8 mouse cellular contexts compared by ENCODE assay signal in the genomic region with DNA sequence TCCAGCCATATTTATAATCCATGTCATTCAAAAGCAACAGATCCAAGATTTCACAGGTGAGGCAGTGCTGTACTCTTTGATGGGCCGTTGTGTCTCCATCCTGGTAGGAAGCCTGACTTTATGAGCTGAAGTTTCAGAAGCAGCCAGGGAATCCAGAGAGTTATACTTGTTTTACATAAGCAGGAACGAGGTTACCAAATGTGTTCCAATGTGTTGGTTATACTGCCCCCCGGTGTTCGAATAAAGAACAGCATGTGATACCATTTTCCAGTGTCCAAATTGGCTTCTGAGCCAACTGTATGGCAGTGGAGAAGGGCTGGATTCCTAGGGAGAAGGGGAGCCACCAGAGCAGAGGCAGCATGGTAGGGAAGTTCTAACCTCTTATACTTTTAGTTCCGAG. TPM values are rescaled to one million over a fixed set of nuclear protein-coding genes. Genes with fewer than 3 reads are reported as not detected.
A peak's percentile ranks its signal among the peaks of the same experiment; 100 is the strongest.
DNase-seq lines count a peak whose midpoint lies in the region.

No protein-coding gene starts in this region.

- no peaks in the 10 kb centered on the region for H3K4me1 ChIP-seq in limb, embryonic 10.5 days

- H3K36me3 ChIP-seq in limb, embryonic 10.5 days = no peaks in the 10 kb centered on the region

- no peaks in the 10 kb centered on the region for H3K9me3 ChIP-seq in limb, embryonic 10.5 days (replicated peaks)

- 13% methylated on average over 5 of the region's 5 CpGs for WGBS in limb, embryonic 10.5 days

- H3K27ac ChIP-seq in limb, embryonic 10.5 days = no peak overlapping the region

- H3K27me3 ChIP-seq in limb, embryonic 10.5 days (ENCODE audit: low read depth, poor library complexity, severe bottlenecking) = no peaks in the 10 kb centered on the region

- peak; percentile 65 for DNase-seq in urinary bladder, postnatal 14 days (ENCODE audit: low spot score)
- no peak for DNase-seq in urinary bladder, adult 2 months (ENCODE audit: low spot score)
- DNase-seq in brain, embryonic 18.5 days (ENCODE audit: low read depth, low spot score) = peak; percentile 45
- peak; percentile 51 for DNase-seq in fibroblast of lung, adult 2 months (ENCODE audit: low read depth)
- DNase-seq in hindlimb bud, embryonic 11.5 days (ENCODE audit: extremely low spot score, low read depth, low spot score) = peak; percentile 70
- DNase-seq in limb, embryonic 10.5 days (ENCODE audit: low spot score) = peak; percentile 79
- DNase-seq in neural tube, embryonic 10.5 days (ENCODE audit: extremely low spot score, low spot score) = peak; percentile 81
- peak; percentile 20 to 71 for DNase-seq in thymus, postnatal 10 days (ENCODE audit: low spot score in 2 of 2)

- H3K4me3 ChIP-seq in limb, embryonic 10.5 days = no peak overlapping the region

RNA-seq across cellular contexts. Expression of a gene that starts 29.5 kb away (rescaled TPM):
- 5.3 and 10.1 TPM in 2 replicates for polyA plus RNA-seq in urinary bladder, adult 2 months (2012; rRNA removed)
- 12.8 and 12.9 TPM in 2 replicates for polyA plus RNA-seq in limb, embryonic 10.5 days (2016; fragmentation: Nextera tagmentation; extraction: Ambion mirVana)

RNA-seq across cellular contexts. Expression of a gene that starts 46.3 kb away (rescaled TPM):
- 87.8 and 89.4 TPM in 2 replicates for polyA plus RNA-seq in urinary bladder, adult 2 months (2012; rRNA removed)
- 128 and 137 TPM in 2 replicates for polyA plus RNA-seq in limb, embryonic 10.5 days (2016; fragmentation: Nextera tagmentation; extraction: Ambion mirVana)
